ENCODE assay signal across 9 mouse cellular contexts in genomic region chr3:52601011-52601745, GRCm38 (mm10).
A peak's percentile ranks its signal among the peaks of the same experiment; 100 is the strongest.
DNase-seq lines count a peak whose midpoint lies in the region; ATAC-seq and TF ChIP-seq lines count a peak whose summit lies in the region.
"Had no signal": no experiment of that assay in that cellular context is flagged by ENCODE, and none has a peak within 500 bp of the region (broad histone marks: within the 10 kb centered on the region; RNA-seq: fewer than 3 reads in every experiment).

No protein-coding gene starts in this region.

- H3K36me3 ChIP-seq in hindbrain, postnatal 0 days (ENCODE audit: insufficient read depth, low read length) = no peaks in the 10 kb centered on the region
- H3K36me3 ChIP-seq in hindbrain, embryonic 11.5 days (ENCODE audit: control insufficient read depth, insufficient read depth, low read length) = no peaks in the 10 kb centered on the region
- H3K36me3 ChIP-seq: lung, embryonic 15.5 days had no signal

- H3K4me3 ChIP-seq in hindbrain, postnatal 0 days (ENCODE audit: low read length) = no peak overlapping the region
- no peak overlapping the region for H3K4me3 ChIP-seq in hindbrain, embryonic 11.5 days (ENCODE audit: low read depth, low read length)
- H3K4me3 ChIP-seq: lung, embryonic 15.5 days had no signal

- DNase-seq in hindbrain, postnatal 0 days (ENCODE audit: low spot score) = peak; percentile 48
- DNase-seq in hindbrain, embryonic 11.5 days (ENCODE audit: low spot score) = no peak
- peak; percentile 91 to 92 for DNase-seq in cerebellum, adult 18-20 months
- DNase-seq in gastrocnemius, postnatal 36 days = peak; percentile 93 to 95
- DNase-seq in left cerebral cortex, adult 8-10 months (ENCODE audit: low spot score in 2 of 2) = peak; percentile 28 to 65
- peak; percentile 50 for DNase-seq in right cerebral cortex, postnatal 4 days
- no peak for DNase-seq in c-Kit-positive CD71-positive TER-119-positive erythroid progenitor cells, embryonic 14.5 days (ENCODE audit: low spot score)

- intact Hi-C loops in gastrocnemius, postnatal 36 days (cut with DNase I) = loop anchor here (2.0 kb wide), 1 partner anchor 332 kb away; the partner anchor contains the start of gene Foxo1

- no peak overlapping the region for H3K27ac ChIP-seq in hindbrain, postnatal 0 days
- no peak overlapping the region for H3K27ac ChIP-seq in hindbrain, embryonic 11.5 days (ENCODE audit: low read depth, low read length)
- H3K27ac ChIP-seq: lung, embryonic 15.5 days had no signal

- WGBS in hindbrain, postnatal 0 days = 76% methylated on average over 21 of the region's 21 CpGs
- 89% methylated on average over 21 of the region's 21 CpGs for whole genome bisulfite sequencing in hindbrain, embryonic 11.5 days

- no peak for ATAC-seq in hindbrain, postnatal 0 days
- no peak for ATAC-seq in hindbrain, embryonic 11.5 days (ENCODE audit: low FRiP score)
- ATAC-seq in erythroid progenitor cell, adult 5-6 weeks (replicated peaks; ENCODE audit: low FRiP score, poor library complexity, severe bottlenecking) = no peak

- H3K9ac ChIP-seq in hindbrain, postnatal 0 days (replicated peaks; ENCODE audit: low read length) = no peak overlapping the region
- no peak overlapping the region for H3K9ac ChIP-seq in hindbrain, embryonic 11.5 days (ENCODE audit: low read depth, low read length)
- H3K9ac ChIP-seq: lung, embryonic 15.5 days had no signal

- no peaks in the 10 kb centered on the region for H3K9me3 ChIP-seq in hindbrain, postnatal 0 days (ENCODE audit: low read length)
- H3K9me3 ChIP-seq in hindbrain, embryonic 11.5 days (ENCODE audit: control insufficient read depth, low read length) = no peaks in the 10 kb centered on the region
- H3K9me3 ChIP-seq: lung, embryonic 15.5 days had no signal

- H3K4me2 ChIP-seq in hindbrain, postnatal 0 days (ENCODE audit: low read depth, low read length) = no peak overlapping the region
- no peak overlapping the region for H3K4me2 ChIP-seq in hindbrain, embryonic 11.5 days (replicated peaks; ENCODE audit: low read depth, low read length)
- H3K4me2 ChIP-seq: lung, embryonic 15.5 days had no signal

- H3K27me3 ChIP-seq in hindbrain, postnatal 0 days (ENCODE audit: insufficient read depth, low read length) = no peaks in the 10 kb centered on the region
- no peaks in the 10 kb centered on the region for H3K27me3 ChIP-seq in hindbrain, embryonic 11.5 days (ENCODE audit: control insufficient read depth, insufficient read depth, low read length)
- H3K27me3 ChIP-seq: lung, embryonic 15.5 days had no signal

- no peaks in the 10 kb centered on the region for H3K4me1 ChIP-seq in hindbrain, postnatal 0 days (ENCODE audit: insufficient read depth, low read length)
- no peaks in the 10 kb centered on the region for H3K4me1 ChIP-seq in hindbrain, embryonic 11.5 days (replicated peaks; ENCODE audit: control insufficient read depth, insufficient read depth, low read length)

- TF ChIP-seq CTCF in hindbrain, postnatal 0 days (IDR thresholded peaks at IDR 0.05; ENCODE audit: low read depth) = no peak

Comparison
In these comparisons a context has a peak if more than half of its experiments do, and no peak if none do; other contexts are left out.
1. DNase-seq: peak in hindbrain, postnatal 0 days (single experiment), cerebellum, adult 18-20 months (2 of 2), gastrocnemius, postnatal 36 days (2 of 2), left cerebral cortex, adult 8-10 months (2 of 2) and right cerebral cortex, postnatal 4 days (single experiment); none in hindbrain, embryonic 11.5 days (single experiment) and c-Kit-positive CD71-positive TER-119-positive erythroid progenitor cells, embryonic 14.5 days (single experiment).